Mouse (Mus musculus): ENCODE data around the gene Vcp. TPM values are rescaled to one million over a fixed set of nuclear protein-coding genes. Genes with fewer than 3 reads are reported as not detected.

Vcp gene
- polyA plus RNA-seq, 1 experiment = 139 TPM

DNA sequence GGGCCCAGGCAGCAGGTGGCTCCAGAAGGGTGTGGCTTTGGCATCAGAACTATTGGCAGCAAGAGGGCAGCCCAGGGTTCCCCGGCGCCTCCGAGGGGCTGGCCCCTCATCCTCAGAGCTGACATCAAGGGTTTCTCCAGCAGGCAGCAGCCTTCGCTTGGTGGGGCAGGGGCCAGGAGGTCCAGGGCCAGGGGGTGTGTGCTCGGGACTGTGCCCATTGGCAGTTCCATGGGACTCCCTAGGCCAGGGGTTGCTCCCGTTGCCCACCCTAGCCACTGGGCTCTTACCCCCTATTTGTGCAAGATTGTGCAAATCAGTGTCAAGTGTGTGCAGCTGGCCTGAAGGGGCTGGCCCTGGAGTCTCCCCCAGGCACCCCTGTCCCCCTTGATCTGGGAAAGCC, 35.5 kb upstream of the Vcp start:
- H3K4me3 ChIP-seq (ENCODE audit: insufficient read depth, low read depth, low read length) = no peak overlapping the region
- H3K27ac ChIP-seq (replicated peaks; ENCODE audit: low read depth, low read length) = no peak overlapping the region
- peaks cover 10% of the 10 kb centered on the region; the same call in 1 of the 2 replicates for H3K4me1 ChIP-seq (ENCODE audit: control insufficient read depth, insufficient read depth, insufficient read length, low read length)

- H3K4me3 ChIP-seq (ENCODE audit: insufficient read depth, low read depth, low read length) = no peak overlapping the region
- no peak overlapping the region for H3K27ac ChIP-seq (replicated peaks; ENCODE audit: low read depth, low read length)
- H3K4me1 ChIP-seq (ENCODE audit: control insufficient read depth, insufficient read depth, insufficient read length, low read length) = peaks cover 2% of the 10 kb centered on the region; the same call in 1 of the 2 replicates
These were observed 33.2 kb upstream of the Vcp start for GRCm38 (mm10) chr4:43033481-43033880.

GRCm38 (mm10) chr4:43032501-43032900, 32.2 kb upstream of the Vcp start:
- no peak overlapping the region for H3K27ac ChIP-seq (replicated peaks; ENCODE audit: low read depth, low read length)
- H3K4me3 ChIP-seq (ENCODE audit: insufficient read depth, low read depth, low read length) = no peak overlapping the region
- peaks cover 2% of the 10 kb centered on the region; the same call in 1 of the 2 replicates for H3K4me1 ChIP-seq (ENCODE audit: control insufficient read depth, insufficient read depth, insufficient read length, low read length)

- peak within 1 kb of the TSS; percentile 90 for H3K27ac ChIP-seq (replicated peaks; ENCODE audit: low read depth, low read length)
- H3K4me3 ChIP-seq (ENCODE audit: insufficient read depth, low read depth, low read length) = peak within 1 kb of the TSS; percentile 85
- peaks cover 2% of the 10 kb centered on the region; the same call in 1 of the 2 replicates for H3K4me1 ChIP-seq (ENCODE audit: control insufficient read depth, insufficient read depth, insufficient read length, low read length)
These were observed 31.1 kb upstream of the Vcp start, which contains the start of gene Stoml2 for GRCm38 (mm10) chr4:43031237-43031995. Gene Stoml2, minus strand, starts transcription at chr4:43031710.

DNA sequence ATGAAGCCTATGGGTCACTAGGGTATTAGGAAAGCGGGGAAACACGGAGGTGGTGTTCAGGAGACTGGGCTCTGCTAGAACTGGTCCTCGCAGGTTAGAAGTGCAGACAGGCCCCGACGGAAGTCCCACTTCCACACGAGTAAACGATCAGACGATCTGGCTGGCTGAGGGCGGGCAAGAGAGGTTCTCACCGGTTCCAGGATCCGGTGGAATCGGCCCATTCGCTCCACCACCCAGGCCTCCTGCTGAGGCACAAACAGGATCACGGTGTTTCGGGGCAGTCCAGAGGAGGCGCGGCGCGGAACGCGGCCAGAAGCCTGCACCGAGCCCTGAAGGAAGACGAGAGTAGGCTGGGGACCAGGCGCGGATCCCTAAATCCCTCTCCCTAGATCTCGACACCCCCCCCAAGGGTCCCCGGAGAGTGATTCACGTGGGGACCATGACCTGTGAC, 30.5 kb upstream of the Vcp start:
- Histone ChIP-seq H3K4me3 (ENCODE audit: insufficient read depth, low read depth, low read length) (peak overlapping the region; percentile 85), H3K4me1 (ENCODE audit: control insufficient read depth, insufficient read depth, insufficient read length, low read length) (peaks cover 2% of the 10 kb centered on the region; the same call in 1 of the 2 replicates), H3K27ac (replicated peaks; ENCODE audit: low read depth, low read length) (peak overlapping the region; percentile 90)

DNA sequence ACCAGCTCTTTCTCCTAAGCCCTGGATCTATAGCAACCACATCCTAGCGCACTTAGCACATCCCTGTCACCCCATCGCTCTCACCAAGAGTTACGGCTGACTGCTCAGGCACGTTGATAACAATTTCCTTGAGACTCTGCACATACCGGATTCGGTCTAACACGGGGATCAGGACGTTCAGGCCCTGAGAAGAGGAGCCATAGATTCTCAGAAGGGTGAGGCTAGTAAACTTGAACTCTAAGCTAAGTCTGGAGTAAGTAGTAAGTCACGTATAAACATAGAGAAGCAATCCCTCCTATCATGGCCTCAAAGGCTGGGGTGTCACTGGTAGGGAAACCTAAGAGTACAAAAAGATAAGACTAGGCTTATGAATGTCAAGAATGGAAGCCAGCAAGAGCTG, 30.0 kb upstream of the Vcp start:
- Histone ChIP-seq H3K4me3 (ENCODE audit: insufficient read depth, low read depth, low read length) (peak overlapping the region; percentile 85), H3K4me1 (ENCODE audit: control insufficient read depth, insufficient read depth, insufficient read length, low read length) (peaks cover 2% of the 10 kb centered on the region; the same call in 1 of the 2 replicates), H3K27ac (replicated peaks; ENCODE audit: low read depth, low read length) (no peak overlapping the region)

DNA sequence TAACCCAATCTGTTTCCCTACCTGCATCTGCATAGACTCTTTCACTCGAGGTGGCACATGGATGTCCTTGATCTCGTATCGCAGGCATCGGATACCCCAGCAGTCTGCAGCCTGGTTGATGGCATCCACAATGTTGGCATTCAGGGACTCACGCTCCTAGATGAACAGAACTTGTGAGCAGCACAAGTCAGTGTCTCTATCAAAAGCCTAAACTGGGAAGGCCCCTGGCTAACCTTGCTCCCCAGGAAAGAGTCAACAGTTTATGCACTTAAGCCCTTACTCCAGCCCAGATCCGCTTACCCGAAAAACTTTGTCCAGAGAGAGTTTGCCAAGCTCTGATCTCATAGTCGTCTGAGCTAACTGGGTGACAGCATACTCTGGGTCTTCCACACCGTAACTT, 29.4 kb upstream of the Vcp start:
- Histone ChIP-seq H3K4me3 (ENCODE audit: insufficient read depth, low read depth, low read length) (no peak overlapping the region), H3K4me1 (ENCODE audit: control insufficient read depth, insufficient read depth, insufficient read length, low read length) (peaks cover 6% of the 10 kb centered on the region; the same call in 1 of the 2 replicates), H3K27ac (replicated peaks; ENCODE audit: low read depth, low read length) (no peak overlapping the region)

DNA sequence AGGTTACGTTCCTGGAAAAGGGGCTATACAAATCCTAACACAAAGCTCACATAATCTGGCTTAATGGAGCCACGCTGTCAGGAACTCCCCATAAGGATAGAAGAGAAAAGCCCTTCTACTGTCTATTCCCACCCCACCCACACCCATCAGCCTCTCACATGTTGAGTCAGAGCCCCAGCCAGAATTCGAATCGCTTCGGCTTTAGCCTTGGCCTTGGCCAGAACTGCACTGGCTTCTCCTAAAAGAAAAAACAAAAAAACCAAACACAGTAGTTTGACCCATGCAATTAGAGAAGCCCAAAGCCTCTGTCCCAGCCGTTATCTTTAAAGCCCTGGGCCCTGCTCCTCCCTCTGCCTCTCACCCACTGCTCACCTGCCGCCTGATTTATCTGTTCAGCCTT, 28.8 kb upstream of the Vcp start:
- no peak overlapping the region for H3K27ac ChIP-seq (replicated peaks; ENCODE audit: low read depth, low read length)
- H3K4me1 ChIP-seq (ENCODE audit: control insufficient read depth, insufficient read depth, insufficient read length, low read length) = peaks cover 7% of the 10 kb centered on the region; the same call in 1 of the 2 replicates
- no peak overlapping the region for H3K4me3 ChIP-seq (ENCODE audit: insufficient read depth, low read depth, low read length)

GRCm38 (mm10) chr4:43025084-43025960, 25.0 kb upstream of the Vcp start, which contains the start of gene Pigo:
Gene Pigo, minus strand, starts transcription at chr4:43025819.
- H3K4me1 ChIP-seq (ENCODE audit: control insufficient read depth, insufficient read depth, insufficient read length, low read length) = peaks cover 6% of the 10 kb centered on the region; the same call in 1 of the 2 replicates

GRCm38 (mm10) chr4:43024673-43025072, 24.4 kb upstream of the Vcp start:
- Histone ChIP-seq H3K27ac (replicated peaks; ENCODE audit: low read depth, low read length) (no peak overlapping the region), H3K4me3 (ENCODE audit: insufficient read depth, low read depth, low read length) (peak overlapping the region; percentile 89), H3K4me1 (ENCODE audit: control insufficient read depth, insufficient read depth, insufficient read length, low read length) (peaks cover 4% of the 10 kb centered on the region; the same call in 1 of the 2 replicates)

More at GRCm38 (mm10) chr4:43025084-43025960, 25.0 kb upstream of the Vcp start, which contains the start of gene Pigo:
- H3K27ac ChIP-seq (replicated peaks; ENCODE audit: low read depth, low read length) = peak within 1 kb of the TSS; percentile 92
- H3K4me3 ChIP-seq (ENCODE audit: insufficient read depth, low read depth, low read length) = peak within 1 kb of the TSS; percentile 89

GRCm38 (mm10) chr4:43021341-43021740, 21.0 kb upstream of the Vcp start:
- no peak overlapping the region for H3K27ac ChIP-seq (replicated peaks; ENCODE audit: low read depth, low read length)
- peaks cover 4% of the 10 kb centered on the region; the same call in 1 of the 2 replicates for H3K4me1 ChIP-seq (ENCODE audit: control insufficient read depth, insufficient read depth, insufficient read length, low read length)
- H3K4me3 ChIP-seq (ENCODE audit: insufficient read depth, low read depth, low read length) = no peak overlapping the region

DNA sequence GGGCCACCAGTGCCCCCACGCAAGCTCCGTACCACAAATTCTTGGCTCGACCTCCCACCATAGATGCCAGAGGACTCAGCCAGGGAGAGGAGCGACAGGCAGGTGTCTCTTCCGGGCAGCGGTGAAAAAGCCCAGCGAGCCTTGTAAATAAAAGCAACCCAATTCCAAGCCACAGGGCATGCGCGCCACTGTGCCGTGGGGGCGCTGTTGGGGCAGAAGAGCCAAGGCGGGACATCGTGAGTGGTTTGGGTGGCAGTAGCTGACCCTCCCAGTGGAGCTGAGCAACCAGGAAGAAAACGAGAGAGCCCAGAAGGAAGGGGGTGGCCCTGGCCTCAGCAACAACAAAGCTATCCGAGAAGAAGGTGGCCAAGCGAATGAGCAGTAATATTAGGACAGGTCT, 20.6 kb upstream of the Vcp start:
- Histone ChIP-seq H3K27ac (replicated peaks; ENCODE audit: low read depth, low read length) (no peak overlapping the region), H3K4me3 (ENCODE audit: insufficient read depth, low read depth, low read length) (no peak overlapping the region), H3K4me1 (ENCODE audit: control insufficient read depth, insufficient read depth, insufficient read length, low read length) (peaks cover 4% of the 10 kb centered on the region; the same call in 1 of the 2 replicates)

DNA sequence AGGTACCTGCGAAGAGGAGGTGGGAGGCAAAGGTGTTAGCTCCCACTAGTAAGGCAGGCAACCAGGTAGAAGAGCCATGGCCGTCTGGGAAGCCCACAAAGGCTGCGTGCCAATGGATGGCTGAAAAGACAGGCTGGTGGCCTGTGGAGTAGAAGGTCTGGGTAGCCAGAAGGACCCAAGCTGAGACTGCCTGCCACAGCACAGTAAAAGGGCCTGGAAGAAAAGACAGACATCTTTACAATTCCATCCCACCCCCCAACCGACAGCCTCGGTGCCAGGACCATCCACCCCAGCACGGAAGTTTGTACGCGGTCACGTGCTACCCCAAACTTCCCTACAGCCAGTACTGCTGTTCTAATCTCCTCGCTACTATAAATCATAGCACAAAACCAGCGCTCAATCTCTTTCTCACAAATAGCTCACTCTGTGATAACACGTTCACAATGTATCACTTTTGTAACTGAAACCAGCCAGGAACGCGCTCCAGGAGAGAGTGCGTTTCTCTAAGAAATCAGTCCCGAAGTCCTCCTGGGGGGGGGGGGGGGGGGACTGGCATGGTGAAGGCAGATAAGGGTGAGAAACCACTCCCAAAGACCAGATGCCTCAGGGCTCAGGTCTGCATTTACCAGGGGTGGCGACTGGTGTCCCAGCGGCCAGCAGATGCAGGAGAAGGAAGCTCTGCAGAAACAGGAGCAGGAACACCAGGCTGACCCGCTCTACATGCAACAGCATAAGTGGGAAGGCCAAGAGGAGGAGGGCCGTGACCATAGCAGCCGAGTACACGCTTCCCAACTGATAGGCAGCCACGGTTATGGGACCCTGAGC, 19.5 kb upstream of the Vcp start:
- Histone ChIP-seq H3K4me3 (ENCODE audit: insufficient read depth, low read depth, low read length) (no peak overlapping the region), H3K27ac (replicated peaks; ENCODE audit: low read depth, low read length) (no peak overlapping the region)

DNA sequence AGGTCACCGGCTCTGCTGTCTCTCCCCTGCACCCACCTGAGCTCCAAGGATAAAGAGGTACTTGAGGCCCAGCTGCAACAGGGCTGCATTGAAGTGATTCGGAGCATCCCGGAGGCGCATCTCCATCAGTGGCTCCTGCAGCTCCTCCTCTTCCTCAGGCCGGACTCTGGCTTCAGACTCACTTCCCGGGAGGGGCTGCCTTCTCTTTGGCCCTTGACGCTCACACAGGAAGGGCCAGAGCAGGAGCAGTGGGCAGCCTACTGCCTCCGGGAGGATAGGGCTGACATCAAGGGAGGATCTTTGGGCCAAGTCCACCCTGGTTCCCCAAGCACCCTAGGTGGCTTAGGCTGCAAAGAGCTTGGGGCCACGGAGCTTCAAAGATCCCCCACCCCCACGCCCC, 18.9 kb upstream of the Vcp start:
- Histone ChIP-seq H3K27ac (replicated peaks; ENCODE audit: low read depth, low read length) (no peak overlapping the region), H3K4me1 (ENCODE audit: control insufficient read depth, insufficient read depth, insufficient read length, low read length) (no peaks in the 10 kb centered on the region), H3K4me3 (ENCODE audit: insufficient read depth, low read depth, low read length) (no peak overlapping the region)

More for the DNA sequence above, 19.5 kb upstream of the Vcp start:
- peaks cover 2% of the 10 kb centered on the region; the same call in 1 of the 2 replicates for H3K4me1 ChIP-seq (ENCODE audit: control insufficient read depth, insufficient read depth, insufficient read length, low read length)
